Mouse (Mus musculus): Measurements from ENCODE around the gene S100a13.

S100a13 gene

GRCm38 (mm10) chr3:90513796-90514590, at the start of gene S100a13, which contains the start of gene S100a1:
TSS of gene S100a13 (plus strand) at chr3:90514435.
TSS of gene S100a1 (minus strand) at chr3:90514392.
- peak; percentile 90 to 93 for DNase-seq

GRCm38 (mm10) chr3:90464552-90465080, 49.6 kb upstream of the S100a13 start:
- peak; percentile 81 to 88 for DNase-seq

DNA sequence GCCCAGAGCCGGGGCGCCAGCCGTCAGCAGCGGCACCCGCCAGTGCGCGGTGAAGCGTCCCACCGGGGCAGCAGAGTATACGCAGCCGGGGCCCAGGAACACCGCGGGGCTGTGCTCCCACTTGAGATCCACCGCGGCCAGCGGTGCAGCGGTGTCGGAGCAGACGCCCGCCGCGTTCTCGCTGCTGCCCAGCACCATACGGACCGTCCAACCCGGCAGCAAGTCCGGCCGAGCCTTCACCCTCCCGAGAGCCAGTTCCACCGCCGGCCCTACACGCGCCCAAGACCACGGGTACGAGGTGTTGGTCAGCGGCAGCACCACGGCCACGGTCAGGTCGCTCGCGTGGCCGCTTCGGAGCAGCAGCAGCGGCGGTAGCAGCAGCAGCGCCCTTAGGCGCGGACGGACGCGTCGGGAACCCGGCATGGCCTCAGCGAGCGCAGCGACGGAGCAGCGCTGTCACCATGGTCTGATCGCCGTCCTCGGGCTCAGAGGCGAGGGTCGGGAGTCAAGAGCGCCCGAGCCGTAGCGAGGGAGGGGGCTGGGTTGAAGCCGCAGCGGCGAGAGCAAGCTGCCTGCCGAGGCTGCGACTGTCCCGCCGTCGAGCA, 49.1 kb upstream of the S100a13 start:
- peak; percentile 27 to 29 for DNase-seq

DNA sequence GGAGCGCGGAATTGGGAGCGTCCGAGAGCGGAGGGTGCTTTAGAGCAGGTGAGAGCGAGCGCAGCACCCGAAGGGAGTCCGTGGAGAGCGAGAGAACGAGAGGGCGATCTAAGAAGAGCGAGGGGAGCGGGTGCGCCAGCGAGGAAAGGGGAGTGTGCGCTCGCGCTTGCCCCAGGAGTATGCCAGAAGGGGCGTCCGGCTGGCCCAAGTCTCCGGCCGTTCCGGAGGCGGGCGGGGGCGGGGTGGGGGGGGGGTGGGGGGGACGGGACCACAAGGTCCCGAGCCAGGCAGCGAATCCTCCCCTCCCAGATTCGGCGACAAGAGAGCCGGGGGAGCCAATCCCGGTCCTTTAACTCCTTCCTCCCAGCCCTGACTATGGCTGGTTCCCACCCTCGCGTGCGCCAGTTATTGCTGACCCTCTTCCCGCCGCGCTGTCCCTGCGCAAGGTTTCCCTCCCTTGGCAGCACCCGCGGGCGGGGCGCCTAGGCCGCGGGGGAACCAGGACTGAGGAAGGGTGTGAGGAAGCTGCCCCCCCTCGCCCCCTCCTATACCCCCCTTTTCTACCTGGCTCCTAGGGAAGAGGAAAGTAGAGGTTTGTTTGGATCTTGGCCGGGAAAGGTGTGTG, 48.4 kb upstream of the S100a13 start, which contains the start of gene Npr1:
TSS of gene Npr1 (minus strand) at position 181 of the 625 bp plus-strand sequence.
- DNase-seq = peak; percentile 73 to 80

DNA sequence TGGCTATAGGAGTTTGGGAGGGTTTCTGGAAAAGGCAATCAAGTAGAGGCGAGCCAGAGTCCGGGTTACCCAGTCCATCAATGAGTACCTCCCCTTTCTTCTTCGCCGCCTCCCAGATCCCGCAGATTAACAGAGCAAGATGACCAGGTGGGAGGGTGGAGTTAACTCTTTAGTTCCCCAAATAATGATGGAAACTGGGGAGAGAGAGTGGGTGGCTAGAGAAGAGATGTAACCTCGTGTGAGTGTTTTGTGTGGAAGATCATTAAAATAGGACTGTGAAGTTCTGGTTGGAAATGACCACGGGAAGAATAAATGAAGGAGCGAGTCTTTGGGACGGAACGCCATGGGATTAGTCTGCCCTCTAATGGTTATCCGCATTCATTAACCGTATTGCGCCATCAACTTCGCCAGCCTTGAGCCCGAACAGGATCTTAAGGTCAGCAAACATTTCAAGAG, 47.9 kb upstream of the S100a13 start:
- peak; percentile 82 to 87 for DNase-seq

DNA sequence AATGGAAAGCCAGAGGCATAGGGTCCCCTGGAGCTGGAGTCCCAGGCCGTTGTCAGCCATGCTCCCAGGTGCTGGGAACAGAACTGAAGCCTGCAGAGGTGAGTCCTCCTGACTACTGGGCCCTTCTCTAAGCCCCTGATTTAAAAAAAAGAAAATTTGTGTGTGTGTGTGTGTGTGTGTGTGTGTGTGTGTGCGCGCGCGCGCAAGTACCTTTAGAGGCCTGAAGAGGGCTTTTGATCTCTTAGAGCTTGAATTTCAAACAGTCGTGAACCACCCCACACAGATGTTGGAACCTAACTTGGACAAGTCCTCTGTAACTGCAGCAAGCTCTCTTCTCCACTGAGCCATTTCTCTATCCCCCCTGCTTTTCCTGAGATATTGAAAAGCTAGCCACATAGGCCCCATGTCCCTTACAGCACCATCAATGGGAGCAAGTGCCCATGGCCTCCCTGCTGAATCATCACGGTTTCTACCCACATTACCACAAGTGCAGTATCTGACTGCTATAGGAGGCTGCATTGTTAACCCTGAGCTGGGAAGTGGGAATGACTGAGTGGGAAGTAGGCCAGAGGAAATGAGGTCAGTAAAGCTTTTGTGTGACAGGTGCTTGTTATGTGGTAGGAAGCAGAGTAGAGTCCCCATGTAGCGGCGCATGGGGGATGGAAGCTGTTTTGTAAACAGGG, 46.5 kb upstream of the S100a13 start:
- DNase-seq = no peak

- DNase-seq = peak; percentile 48 to 66
Measured at GRCm38 (mm10) chr3:90472213-90472612, 42.0 kb upstream of the S100a13 start.

DNA sequence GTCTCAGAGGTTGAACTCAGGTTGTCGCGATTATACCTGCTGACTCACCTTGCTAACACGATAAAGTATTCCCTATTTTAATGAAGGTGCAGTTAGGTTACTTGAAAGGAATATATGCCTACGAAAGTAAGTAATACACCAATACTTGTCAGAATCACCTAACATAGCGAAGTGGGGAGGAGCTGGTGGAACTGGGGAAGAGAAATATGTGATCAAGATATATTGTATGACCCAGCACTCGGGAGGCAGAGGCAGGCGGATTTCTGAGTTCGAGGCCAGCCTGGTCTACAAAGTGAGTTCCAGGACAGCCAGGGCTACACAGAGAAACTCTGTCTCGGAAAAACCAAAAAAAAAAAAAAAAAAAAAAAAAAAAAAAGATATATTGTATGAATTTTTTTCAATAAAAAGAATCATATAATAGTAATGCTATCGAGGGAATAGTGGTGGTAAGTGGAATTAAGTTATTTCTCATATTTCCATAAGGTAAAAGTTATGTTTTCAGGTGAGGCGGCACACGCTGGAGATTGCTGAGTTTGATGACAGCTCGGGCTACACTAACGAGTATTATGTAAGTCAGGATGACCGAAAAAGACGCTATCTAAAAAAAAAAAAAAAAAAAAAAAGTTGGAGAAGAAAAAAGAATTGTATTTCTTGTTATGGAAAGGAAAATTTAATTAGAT, 38.9 kb upstream of the S100a13 start:
- no peak for DNase-seq

GRCm38 (mm10) chr3:90475831-90476611, 38.2 kb upstream of the S100a13 start, which contains the start of gene Ilf2:
TSS of gene Ilf2 (plus strand) at chr3:90476126.
- DNase-seq = peak; percentile 96 to 97

GRCm38 (mm10) chr3:90486998-90487397, 27.2 kb upstream of the S100a13 start:
- no peak for DNase-seq

GRCm38 (mm10) chr3:90488576-90488975, 25.7 kb upstream of the S100a13 start:
- no peak for DNase-seq

GRCm38 (mm10) chr3:90490696-90491256, 23.5 kb upstream of the S100a13 start, which contains the start of gene Snapin:
TSS of gene Snapin (minus strand) at chr3:90491033.
- peak; percentile 96 to 97 for DNase-seq

DNA sequence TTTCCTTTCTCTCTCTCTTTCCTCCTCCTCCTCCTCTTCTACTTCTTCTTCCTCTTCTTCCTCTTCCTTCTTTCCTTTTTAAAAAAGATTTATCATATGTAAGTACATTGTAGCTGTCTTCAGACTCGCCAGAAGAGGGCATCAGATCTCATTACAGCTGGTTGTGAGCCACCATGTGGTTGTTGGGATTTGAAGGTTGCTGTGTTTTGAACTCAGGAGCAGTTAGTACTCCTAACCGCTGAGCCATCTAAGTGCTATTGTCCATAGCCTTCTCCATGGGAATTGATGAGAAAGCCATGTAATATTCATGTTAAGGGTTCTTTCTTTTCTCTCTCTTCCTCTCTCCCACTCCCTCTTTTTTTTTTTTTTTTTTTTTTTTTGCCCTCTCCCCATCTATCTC, 22.9 kb upstream of the S100a13 start:
- peak; percentile 45 to 71 for DNase-seq

- no peak for DNase-seq
Measured at GRCm38 (mm10) chr3:90493831-90494540, 20.2 kb upstream of the S100a13 start.

- DNase-seq = no peak
Measured at GRCm38 (mm10) chr3:90495850-90496525, 18.2 kb upstream of the S100a13 start.

DNA sequence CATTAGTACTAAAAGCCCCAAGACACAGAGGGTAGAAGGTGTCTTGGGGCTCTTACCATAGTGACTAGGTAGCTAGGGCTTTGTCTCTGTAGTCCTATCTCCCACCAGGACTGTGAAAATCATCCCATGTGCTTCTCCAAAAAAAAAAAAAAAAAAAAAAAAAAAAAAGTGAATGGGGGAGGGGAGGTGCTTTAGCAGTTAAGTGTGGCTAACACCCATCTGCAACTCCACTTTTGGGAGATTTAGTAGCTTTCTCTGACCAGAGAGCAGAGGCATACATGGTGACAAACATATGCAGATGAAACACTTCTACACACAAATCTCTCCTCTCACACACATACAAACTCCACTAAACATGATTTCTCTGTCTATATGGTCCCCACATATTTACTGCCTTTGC, 16.6 kb upstream of the S100a13 start:
- no peak for DNase-seq

DNA sequence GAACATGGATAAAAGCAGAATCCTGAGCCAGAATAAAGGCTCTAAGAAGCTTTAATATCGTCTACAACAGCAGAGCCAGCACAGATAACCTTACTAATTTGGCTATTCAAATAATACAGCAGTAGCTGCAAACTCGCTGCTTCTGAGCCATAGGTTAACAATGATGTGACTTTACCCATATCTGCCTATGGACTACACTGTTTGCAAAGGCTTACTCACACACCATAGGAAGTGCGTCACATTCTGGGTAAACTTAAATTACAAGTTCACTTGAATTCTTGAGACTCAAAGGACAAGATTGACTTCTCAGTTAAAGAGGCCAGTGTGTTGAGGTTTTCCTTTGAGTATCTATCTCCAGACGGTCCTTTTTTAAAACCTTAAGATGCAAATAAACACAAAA, 10.8 kb upstream of the S100a13 start:
- DNase-seq = no peak

- no peak for DNase-seq
Measured at GRCm38 (mm10) chr3:90505216-90505615, 9.0 kb upstream of the S100a13 start.

GRCm38 (mm10) chr3:90506362-90506761, 7.9 kb upstream of the S100a13 start:
- peak in 1 of 2 experiments; percentile 54 for DNase-seq
